Mouse (Mus musculus) CH12.LX (cell line): ENCODE data around the gene Cyp2c23. TPM values are rescaled to one million over a fixed set of nuclear protein-coding genes. Genes with fewer than 3 reads are reported as not detected.

ENCODE experiments used
- DNase-seq: peaks from one replicate; pipeline ENCODE4 v3.0.0-alpha.2; 2013; ENCODE audit errors: extremely low read depth
- H3K27ac ChIP-seq: 2 replicates; pipeline ENCODE4 v1.5.1; 2012; ENCODE audit warnings: low read depth, mild to moderate bottlenecking, control low read depth, moderate library complexity; ENCODE audit not compliant: insufficient read depth
- H3K27me3 ChIP-seq: replicated peaks from 2 replicates; pipeline ENCODE3; 2012; ENCODE audit warnings: inconsistent platforms
- H3K36me3 ChIP-seq, 2 experiments: replicated peaks in 1 of 2; 2 replicates each; pipeline versions ENCODE3 to v1.6.1; 2012; ENCODE audit warnings: inconsistent platforms in 1 of 2, low read length in 1 of 2, mild to moderate bottlenecking in 1 of 2, mixed read lengths in 1 of 2, moderate library complexity in 1 of 2; ENCODE audit not compliant: control insufficient read depth in 1 of 2, insufficient read depth in 1 of 2
- H3K4me1 ChIP-seq, 2 experiments: 2 replicates each; pipeline ENCODE4 v1.6.1; 2012; ENCODE audit warnings: inconsistent platforms in 1 of 2, moderate library complexity in 1 of 2; ENCODE audit not compliant: insufficient read depth in 2 of 2, control insufficient read depth in 1 of 2
- H3K4me2 ChIP-seq: 2 replicates; pipeline ENCODE4 v1.6.1; 2012; ENCODE audit warnings: low read depth, mild to moderate bottlenecking, control low read depth; ENCODE audit not compliant: poor library complexity, insufficient read depth, severe bottlenecking
- H3K4me3 ChIP-seq, 3 experiments: fragments of 150-350 bp in 1 of 3; sonication (generic) in 1 of 3; replicated peaks in 1 of 3; 2 replicates each; pipeline versions ENCODE3 to v1.5.1; 2011 to 2012; ENCODE audit warnings: low read depth in 2 of 3, low read length in 2 of 3, mild to moderate bottlenecking in 2 of 3, moderate library complexity in 2 of 3, control low read depth in 1 of 3, improper control_type of control experiment in 1 of 3, inconsistent platforms in 1 of 3, mixed read lengths in 1 of 3; ENCODE audit not compliant: poor library complexity in 1 of 3
- H3K79me2 ChIP-seq: replicated peaks from 2 replicates; pipeline ENCODE4 v1.6.1; 2012; ENCODE audit warnings: mild to moderate bottlenecking, moderate library complexity; ENCODE audit not compliant: control insufficient read depth, poor library complexity, insufficient read depth, severe bottlenecking; ENCODE audit errors: extremely low read depth
- H3K9ac ChIP-seq: 2 replicates; pipeline ENCODE4 v1.6.1; 2012; ENCODE audit warnings: low read depth, mild to moderate bottlenecking, control low read depth, moderate library complexity; ENCODE audit not compliant: insufficient read depth
- H3K9me3 ChIP-seq: replicated peaks from 2 replicates; pipeline ENCODE3; 2012; ENCODE audit warnings: low read length, inconsistent platforms, mixed read lengths
- CHD1 ChIP-seq: IDR thresholded peaks from 2 replicates; pipeline ENCODE4 v1.6.1; 2012; ENCODE audit warnings: low read depth, low read length, improper control_type of control experiment, inconsistent platforms
- CHD2 ChIP-seq: IDR thresholded peaks from 2 replicates; pipeline ENCODE4 v1.6.1; 2011; ENCODE audit warnings: low read length, improper control_type of control experiment
- CTCF ChIP-seq, 2 experiments: IDR thresholded peaks in 1 of 2; conservative IDR thresholded peaks in 1 of 2; 2 replicates each; pipeline ENCODE4 v1.5.1; 2011 to 2012; ENCODE audit warnings: low read depth in 2 of 2, low read length in 2 of 2, improper control_type of control experiment in 1 of 2, inconsistent platforms in 1 of 2, mild to moderate bottlenecking in 1 of 2, moderate library complexity in 1 of 2
- ELF1 ChIP-seq: IDR thresholded peaks from 2 replicates; pipeline ENCODE4 v1.6.1; 2014; ENCODE audit warnings: low read depth, mild to moderate bottlenecking, inconsistent platforms, low read length, improper control_type of control experiment
- GABPA ChIP-seq: IDR thresholded peaks from 2 replicates; pipeline ENCODE4 v1.6.1; 2012; ENCODE audit warnings: low read depth, low read length, improper control_type of control experiment, inconsistent platforms; ENCODE audit not compliant: insufficient replicate concordance
- IRF4 ChIP-seq: IDR thresholded peaks from 2 replicates; pipeline ENCODE4 v1.6.1; 2014; ENCODE audit warnings: low read depth, mild to moderate bottlenecking, inconsistent platforms, low read length, improper control_type of control experiment
- JUN ChIP-seq: IDR thresholded peaks from 2 replicates; pipeline ENCODE4 v1.6.1; 2011; ENCODE audit warnings: low read depth, mild to moderate bottlenecking, low read length, improper control_type of control experiment, moderate library complexity; ENCODE audit not compliant: insufficient read depth
- JUND ChIP-seq: conservative IDR thresholded peaks from 2 replicates; pipeline ENCODE4 v1.6.1; 2011; ENCODE audit warnings: low read depth, low read length, improper control_type of control experiment
- MAFK ChIP-seq: IDR thresholded peaks from 2 replicates; pipeline ENCODE4 v1.6.1; 2011; ENCODE audit warnings: low read length, improper control_type of control experiment; ENCODE audit not compliant: insufficient replicate concordance
- MAX ChIP-seq: IDR thresholded peaks from 2 replicates; pipeline ENCODE4 v1.6.1; 2011; ENCODE audit warnings: low read length, improper control_type of control experiment
- MAZ ChIP-seq: IDR thresholded peaks from 2 replicates; pipeline ENCODE4 v1.6.1; 2012; ENCODE audit warnings: low read depth, mild to moderate bottlenecking, inconsistent platforms, low read length, improper control_type of control experiment, moderate library complexity
- MEF2A ChIP-seq: IDR thresholded peaks from 2 replicates; pipeline ENCODE4 v1.6.1; 2014; ENCODE audit warnings: low read depth, mild to moderate bottlenecking, inconsistent platforms, low read length, improper control_type of control experiment, borderline replicate concordance
- MXI1 ChIP-seq: IDR thresholded peaks from 2 replicates; pipeline ENCODE4 v1.6.1; 2011; ENCODE audit warnings: mild to moderate bottlenecking, low read depth, low read length, improper control_type of control experiment
- NRF1 ChIP-seq: IDR thresholded peaks from 2 replicates; pipeline ENCODE4 v1.6.1; 2014; ENCODE audit warnings: low read depth, mild to moderate bottlenecking, inconsistent platforms, low read length, improper control_type of control experiment, moderate library complexity
- PAX5 ChIP-seq: IDR thresholded peaks from 2 replicates; pipeline ENCODE4 v1.6.1; 2012; ENCODE audit warnings: low read length, inconsistent platforms, mixed read lengths
- POLR2AphosphoS2 ChIP-seq: IDR thresholded peaks from 2 replicates; pipeline ENCODE4 v1.6.1; 2011; ENCODE audit warnings: low read depth, low read length, improper control_type of control experiment
- RAD21 ChIP-seq: IDR thresholded peaks from 2 replicates; pipeline ENCODE4 v1.6.1; 2011; ENCODE audit warnings: low read depth, mild to moderate bottlenecking, low read length, improper control_type of control experiment, moderate library complexity
- RCOR1 ChIP-seq: conservative IDR thresholded peaks from 2 replicates; pipeline ENCODE4 v1.6.1; 2012; ENCODE audit warnings: low read depth, mild to moderate bottlenecking, inconsistent platforms, low read length, improper control_type of control experiment
- SIN3A ChIP-seq: IDR thresholded peaks from 2 replicates; pipeline ENCODE4 v1.6.1; 2012; ENCODE audit warnings: low read length, improper control_type of control experiment, inconsistent platforms
- SMC3 ChIP-seq: IDR thresholded peaks from 2 replicates; pipeline ENCODE4 v1.6.1; 2011; ENCODE audit warnings: low read depth, low read length, improper control_type of control experiment
- USF1 ChIP-seq: IDR thresholded peaks from 2 replicates; pipeline ENCODE4 v1.6.1; 2014; ENCODE audit warnings: low read depth, mild to moderate bottlenecking, inconsistent platforms, low read length, improper control_type of control experiment
- USF2 ChIP-seq: conservative IDR thresholded peaks from 2 replicates; pipeline ENCODE4 v1.6.1; 2011; ENCODE audit warnings: low read depth, low read length, improper control_type of control experiment
- ZKSCAN1 ChIP-seq: IDR thresholded peaks from 2 replicates; pipeline ENCODE4 v1.6.1; 2012; ENCODE audit warnings: low read depth, inconsistent platforms, low read length, improper control_type of control experiment, borderline replicate concordance
- ZMIZ1 ChIP-seq: IDR thresholded peaks from 2 replicates; pipeline ENCODE4 v1.6.1; 2012; ENCODE audit warnings: low read depth, mild to moderate bottlenecking, inconsistent platforms, low read length, improper control_type of control experiment
- ZNF384 ChIP-seq: IDR thresholded peaks from 2 replicates; pipeline ENCODE4 v1.6.1; 2012; ENCODE audit warnings: low read depth, low read length, improper control_type of control experiment, inconsistent platforms
- dilution Hi-C: fragments of 300-500 bp; cut with MboI; formaldehyde crosslinking; loops from 2 replicates; pipeline ENCODE4 v1.14.3; 2020; ENCODE audit warnings: low sequenced_read_pairs; ENCODE audit not compliant: extremely low pct_unique_long_range_greater_than_20kb, extremely low pct_ligation_motif_present
- in situ Hi-C: fragments of 300-500 bp; cut with MboI; formaldehyde crosslinking; loops from 3 replicates; pipeline ENCODE4 v1.14.3; 2019; ENCODE audit warnings: low sequenced_read_pairs, low pct_ligation_motif_present, low pct_unique_long_range_greater_than_20kb, mixed read lengths
- polyA plus RNA-seq: library from polyadenylated mRNA; unstranded; fragments of >175 nt; gene quantifications from 2 replicates; pipeline ENCODE4 v1.2.1, GENCODE M21; 2012; ENCODE audit warnings: low read depth; ENCODE audit not compliant: insufficient read length
- total RNA-seq, 2 experiments: library from RNA; depleted of rRNA; stranded (reverse); fragments of 300-350 nt in 1 of 2; fragments of >200 nt in 1 of 2; gene quantifications; 2 replicates each; pipeline ENCODE4 v1.2.3; 2012 to 2014

The Cyp2c23 gene
- total and polyA plus RNA-seq, 3 experiments, result 0.11 to 0.13 TPM; not detected in 1

- in situ Hi-C loops, result no loop called here
- no peak for DNase-seq
- Histone ChIP-seq H3K27ac (no peak overlapping the region), H3K36me3 (no peaks in the 10 kb centered on the region), H3K9me3 (peaks cover 5% of the 10 kb centered on the region), H3K4me2 (no peak overlapping the region), H3K4me3 (no peak overlapping the region), H3K9ac (no peak overlapping the region), H3K79me2 (no peaks in the 10 kb centered on the region), H3K4me1 (peaks cover 4 to 19% of the 10 kb centered on the region in 2 experiments; a peak in 3 of 4 replicates), H3K27me3 (no peaks in the 10 kb centered on the region)
- TF ChIP-seq ZNF384, result no peak
- no peak for TF ChIP-seq MAZ
- TF ChIP-seq GABPA, result no peak
- no peak for TF ChIP-seq USF1
- TF ChIP-seq JUND, result no peak
- TF ChIP-seq POLR2AphosphoS2, result no peak
- TF ChIP-seq IRF4, result no peak
- no peak for TF ChIP-seq MEF2A
- TF ChIP-seq PAX5, result no peak
- TF ChIP-seq JUN, result no peak
- dilution Hi-C loops, result no loop called here
Measured at GRCm38 (mm10) chr19:43962795-43963194, 66.2 kb downstream of the Cyp2c23 start.

DNA sequence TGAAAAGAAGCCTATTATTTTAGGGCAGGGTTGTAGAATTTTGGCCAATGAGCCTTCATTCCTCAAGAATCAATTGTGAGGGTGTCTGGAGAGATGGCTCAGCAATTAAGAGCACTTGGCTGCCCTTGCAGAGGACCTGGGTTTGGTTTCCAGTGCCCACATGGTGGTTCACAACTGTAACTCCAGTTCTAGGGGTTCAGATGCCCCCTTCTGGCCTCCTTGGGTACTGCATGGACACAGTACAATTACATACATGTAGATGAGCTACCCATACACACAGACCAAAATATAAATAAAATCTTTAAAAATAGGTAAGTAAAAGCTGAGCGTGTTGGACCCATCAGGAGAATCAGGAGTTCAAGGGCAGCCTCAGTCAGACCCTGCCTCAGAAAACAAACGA, 67.8 kb downstream of the Cyp2c23 start:
- Histone ChIP-seq H3K79me2 (no peaks in the 10 kb centered on the region), H3K27ac (no peak overlapping the region), H3K4me3 (no peak overlapping the region), H3K27me3 (no peaks in the 10 kb centered on the region), H3K36me3 (no peaks in the 10 kb centered on the region), H3K4me2 (no peak overlapping the region), H3K9me3 (peaks cover 5% of the 10 kb centered on the region), H3K4me1 (peaks cover 4 to 15% of the 10 kb centered on the region in 2 experiments; a peak in 3 of 4 replicates), H3K9ac (no peak overlapping the region)
- DNase-seq, result no peak
- TF ChIP-seq MEF2A (no peak), RAD21 (peak; percentile 30), MAFK (no peak), CTCF (conservative IDR thresholded peaks at IDR 0.05 in 1 of 2, IDR thresholded peaks at IDR 0.05 in 1 of 2; ENCODE audit: low read depth in 2 of 2, low read length in 2 of 2) (peak; percentile 34 to 61; a peak in 3 of 4 replicates), SMC3 (peak; percentile 43)
- in situ Hi-C loops, result no loop called here
- dilution Hi-C loops, result no loop called here

- in situ Hi-C loops, result no loop called here
- TF ChIP-seq ZMIZ1, result no peak
- TF ChIP-seq ZKSCAN1, result no peak
- TF ChIP-seq MXI1, result no peak
- no peak for TF ChIP-seq MAX
- no peak for TF ChIP-seq CHD1
- no peak for TF ChIP-seq MAFK
- no peak for TF ChIP-seq JUND
- no peak for TF ChIP-seq RCOR1
- TF ChIP-seq USF2, result no peak
- TF ChIP-seq ELF1, result no peak
- no peak for TF ChIP-seq NRF1
- TF ChIP-seq CHD2, result no peak
- no peak for TF ChIP-seq SIN3A
- no peak for TF ChIP-seq MAZ
- TF ChIP-seq, all 38 proteins: peak for 0
Measured at GRCm38 (mm10) chr19:43960014-43960413, 69.0 kb downstream of the Cyp2c23 start.

More at GRCm38 (mm10) chr19:43960014-43960413, 69.0 kb downstream of the Cyp2c23 start:
- no peaks in the 10 kb centered on the region for H3K79me2 ChIP-seq
- H3K4me2 ChIP-seq, result no peak overlapping the region
- H3K27me3 ChIP-seq, result no peaks in the 10 kb centered on the region
- dilution Hi-C loops, result no loop called here
- peaks cover 5% of the 10 kb centered on the region for H3K9me3 ChIP-seq
- H3K4me3 ChIP-seq, result no peak overlapping the region
- DNase-seq, result no peak
- H3K27ac ChIP-seq, result no peak overlapping the region
- H3K36me3 ChIP-seq, result no peaks in the 10 kb centered on the region
- no peak overlapping the region for H3K9ac ChIP-seq
- H3K4me1 ChIP-seq, result peaks cover 3% of the 10 kb centered on the region in 2 experiments; a peak in 3 of 4 replicates
